ENCODE assay signal across 23 mouse cellular contexts in the genomic region with DNA sequence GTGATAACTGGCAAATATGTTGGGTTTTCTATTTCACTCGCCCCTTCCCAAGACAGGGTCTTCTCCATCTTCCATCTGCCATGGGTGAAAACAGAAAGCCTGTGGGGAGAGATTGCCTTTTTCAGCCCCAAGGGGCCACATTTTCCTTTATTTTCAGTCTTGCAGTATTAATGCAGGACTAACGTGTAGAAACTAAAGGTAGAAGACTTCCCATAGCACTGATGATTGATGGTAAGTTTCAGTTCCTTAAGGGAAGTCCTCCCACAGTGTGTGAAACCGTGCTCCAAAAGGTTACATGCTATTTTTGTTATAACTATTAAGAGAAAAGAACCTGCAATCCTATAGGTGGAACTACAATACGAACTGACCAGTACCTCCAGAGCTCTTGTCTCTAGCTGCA.
DNase-seq lines count a peak whose midpoint lies in the region; ATAC-seq and TF ChIP-seq lines count a peak whose summit lies in the region.
"Had no signal": no experiment of that assay in that cellular context is flagged by ENCODE, and none has a peak within 500 bp of the region (broad histone marks: within the 10 kb centered on the region; RNA-seq: fewer than 3 reads in every experiment).

No protein-coding gene starts in this region.

- H3K27me3 ChIP-seq in CH12.LX (replicated peaks), result no peaks in the 10 kb centered on the region
- H3K27me3 ChIP-seq in splenic B cell, adult 2 months (ENCODE audit: control insufficient read depth, insufficient read depth, low read length, poor library complexity, severe bottlenecking), result no peaks in the 10 kb centered on the region
- H3K27me3 ChIP-seq in kidney, adult 2 months (replicated peaks; ENCODE audit: control insufficient read depth, insufficient read depth, low read length), result no peaks in the 10 kb centered on the region
- H3K27me3 ChIP-seq in forebrain, embryonic 12.5 days, result no peaks in the 10 kb centered on the region
- H3K27me3 ChIP-seq: embryonic facial prominence, embryonic 12.5 days; forebrain, embryonic 15.5 days had no signal

- no peak; the same call in 1 of the 2 replicates for TF ChIP-seq RAD21 in CH12.LX (IDR thresholded peaks at IDR 0.05; ENCODE audit: low read depth, low read length)

- TF ChIP-seq EP300 in CH12.LX (IDR thresholded peaks at IDR 0.05; ENCODE audit: low read length), result peak; percentile 94

- no peak for TF ChIP-seq POLR2A in CH12.LX (IDR thresholded peaks at IDR 0.05; ENCODE audit: low read depth, low read length)
- TF ChIP-seq POLR2A in kidney, adult 2 months (IDR thresholded peaks at IDR 0.05; ENCODE audit: low read depth, low read length), result no peak

- dilution Hi-C loops in CH12.LX (cut with MboI; ENCODE audit: extremely low pct_ligation_motif_present, extremely low pct_unique_long_range_greater_than_20kb, low sequenced_read_pairs), result no loop called here

- TF ChIP-seq CTCF in CH12.LX (conservative IDR thresholded peaks at IDR 0.05 in 1 of 2, IDR thresholded peaks at IDR 0.05 in 1 of 2; ENCODE audit: low read depth in 2 of 2, low read length in 2 of 2), result no peak
- no peak for TF ChIP-seq CTCF in kidney, adult 2 months (conservative IDR thresholded peaks at IDR 0.05; ENCODE audit: insufficient read depth, insufficient read length, low read depth, low read length)

- no peaks in the 10 kb centered on the region for H3K36me3 ChIP-seq in CH12.LX (replicated peaks in 1 of 2; ENCODE audit: control insufficient read depth in 1 of 2, insufficient read depth in 1 of 2, low read length in 1 of 2)
- no peaks in the 10 kb centered on the region for H3K36me3 ChIP-seq in splenic B cell, adult 2 months (ENCODE audit: control insufficient read depth, insufficient read depth, low read length, poor library complexity, severe bottlenecking)
- H3K36me3 ChIP-seq in kidney, adult 2 months (ENCODE audit: control insufficient read depth, insufficient read depth, low read length), result no peaks in the 10 kb centered on the region
- H3K36me3 ChIP-seq in forebrain, embryonic 12.5 days (replicated peaks), result no peaks in the 10 kb centered on the region
- H3K36me3 ChIP-seq: embryonic facial prominence, embryonic 10.5 days; embryonic facial prominence, embryonic 12.5 days; forebrain, embryonic 15.5 days had no signal

- 73% methylated on average over 4 of the region's 4 CpGs for WGBS in kidney, adult 2 months
- 87% methylated on average over 4 of the region's 4 CpGs for WGBS in forebrain, embryonic 12.5 days

- ATAC-seq in granulocyte monocyte progenitor cell, adult 5-6 weeks (replicated peaks; ENCODE audit: poor library complexity, severe bottlenecking), result peak; percentile 94
- peak; percentile 69 for ATAC-seq in megakaryocyte progenitor cell, adult 5-6 weeks (replicated peaks; ENCODE audit: poor library complexity)
- ATAC-seq in forebrain, embryonic 12.5 days (ENCODE audit: low FRiP score), result no peak
- ATAC-seq: CD4-positive, CD25-positive, alpha-beta regulatory T cell, adult 4 months; forebrain, embryonic 15.5 days; forebrain, postnatal 0 days had no signal

- DNase-seq in CH12.LX (ENCODE audit: extremely low read depth), result no peak
- DNase-seq in splenic B cell, adult 2 months (ENCODE audit: low read depth, low spot score), result peak; percentile 35
- no peak for DNase-seq in kidney, adult 2 months
- no peak for DNase-seq in heart, postnatal 14 days
- no peak for DNase-seq in gastrocnemius, postnatal 14 days
- DNase-seq: adrenal gland, adult 2 months; adrenal gland, postnatal 10 days; adrenal gland, postnatal 25 days; B cell, adult 2 months; cerebellum, adult 11 months; cerebellum, adult 18-20 months; cerebellum, adult 8-10 months; cerebellum, adult 9-11 months; cerebellum, postnatal 14 days; cerebellum, postnatal 36 days; forebrain, postnatal 0 days had no signal

- H3K4me1 ChIP-seq in CH12.LX (ENCODE audit: control insufficient read depth in 1 of 2, insufficient read depth in 2 of 2), result peaks cover 8 to 16% of the 10 kb centered on the region in 2 experiments
- no peaks in the 10 kb centered on the region for H3K4me1 ChIP-seq in kidney, adult 2 months (ENCODE audit: control insufficient read depth, insufficient read depth, low read length)
- no peaks in the 10 kb centered on the region for H3K4me1 ChIP-seq in forebrain, embryonic 12.5 days
- H3K4me1 ChIP-seq: embryonic facial prominence, embryonic 10.5 days; embryonic facial prominence, embryonic 12.5 days; forebrain, embryonic 15.5 days had no signal

- H3K79me2 ChIP-seq in CH12.LX (replicated peaks; ENCODE audit: control insufficient read depth, extremely low read depth, insufficient read depth, poor library complexity, severe bottlenecking), result no peaks in the 10 kb centered on the region

- 0 out of 2 replicates have a peak overlapping the region, but pooled peaks have one; percentile 24 for H3K4me2 ChIP-seq in CH12.LX (ENCODE audit: insufficient read depth, low read depth, poor library complexity, severe bottlenecking)
- H3K4me2 ChIP-seq in forebrain, embryonic 12.5 days, result no peak overlapping the region
- H3K4me2 ChIP-seq: embryonic facial prominence, embryonic 12.5 days; forebrain, embryonic 15.5 days had no signal

- intact Hi-C loops in heart, postnatal 14 days (cut with DNase I), result no loop called here
- intact Hi-C loops in gastrocnemius, postnatal 14 days (cut with DNase I; ENCODE audit: low total_unique reads), result no loop called here

- in situ Hi-C loops in CH12.LX (cut with MboI; ENCODE audit: low pct_ligation_motif_present, low pct_unique_long_range_greater_than_20kb, low sequenced_read_pairs), result no loop called here

- no peak overlapping the region for H3K4me3 ChIP-seq in CH12.LX (replicated peaks in 1 of 3; ENCODE audit: low read depth in 2 of 3, low read length in 2 of 3, poor library complexity in 1 of 3)
- no peak overlapping the region for H3K4me3 ChIP-seq in kidney, adult 2 months (ENCODE audit: insufficient read depth, low read depth, low read length)
- H3K4me3 ChIP-seq in forebrain, embryonic 12.5 days (replicated peaks), result no peak overlapping the region
- H3K4me3 ChIP-seq: embryonic facial prominence, embryonic 10.5 days; embryonic facial prominence, embryonic 12.5 days; forebrain, embryonic 15.5 days had no signal

- H3K9ac ChIP-seq in CH12.LX (ENCODE audit: insufficient read depth, low read depth), result no peak overlapping the region
- H3K9ac ChIP-seq in forebrain, embryonic 12.5 days, result no peak overlapping the region
- H3K9ac ChIP-seq: embryonic facial prominence, embryonic 12.5 days; forebrain, embryonic 15.5 days; forebrain, postnatal 0 days had no signal

- H3K27ac ChIP-seq in CH12.LX (ENCODE audit: insufficient read depth, low read depth), result no peak overlapping the region
- no peak overlapping the region for H3K27ac ChIP-seq in kidney, adult 2 months (ENCODE audit: insufficient read depth, low read depth, low read length)
- no peak overlapping the region for H3K27ac ChIP-seq in forebrain, embryonic 12.5 days
- H3K27ac ChIP-seq: embryonic facial prominence, embryonic 10.5 days; embryonic facial prominence, embryonic 12.5 days; forebrain, embryonic 15.5 days had no signal

- peaks cover 4% of the 10 kb centered on the region for H3K9me3 ChIP-seq in CH12.LX (replicated peaks; ENCODE audit: low read length)
- H3K9me3 ChIP-seq in forebrain, embryonic 12.5 days, result no peaks in the 10 kb centered on the region
- H3K9me3 ChIP-seq: embryonic facial prominence, embryonic 10.5 days; embryonic facial prominence, embryonic 12.5 days; forebrain, embryonic 15.5 days had no signal

TF ChIP-seq in CH12.LX, 34 proteins besides CTCF, POLR2A, EP300 and RAD21:
- TF ChIP-seq MAZ (IDR thresholded peaks at IDR 0.05; ENCODE audit: low read depth, low read length) (no peak), BHLHE40 (IDR thresholded peaks at IDR 0.05; ENCODE audit: low read depth, low read length) (peak; percentile 82), UBTF (IDR thresholded peaks at IDR 0.05; ENCODE audit: low read depth, low read length) (no peak), ZC3H11A (IDR thresholded peaks at IDR 0.05; ENCODE audit: low read depth, low read length) (no peak), RCOR1 (conservative IDR thresholded peaks at IDR 0.05; ENCODE audit: low read depth, low read length) (peak; percentile 92), TBP (conservative IDR thresholded peaks at IDR 0.05; ENCODE audit: low read depth, low read length) (no peak), CHD2 (IDR thresholded peaks at IDR 0.05; ENCODE audit: low read length) (no peak), ZKSCAN1 (IDR thresholded peaks at IDR 0.05; ENCODE audit: borderline replicate concordance, low read depth, low read length) (no peak), KAT2A (IDR thresholded peaks at IDR 0.05; ENCODE audit: insufficient replicate concordance, low read length) (no peak), HCFC1 (IDR thresholded peaks at IDR 0.05; ENCODE audit: low read depth, low read length) (no peak), ETS1 (conservative IDR thresholded peaks at IDR 0.05; ENCODE audit: low read depth, low read length) (peak; percentile 77), IRF4 (IDR thresholded peaks at IDR 0.05; ENCODE audit: low read depth, low read length) (peak; percentile 94), TCF12 (IDR thresholded peaks at IDR 0.05; ENCODE audit: low read depth, low read length) (0 out of 2 replicates have a peak, but pooled peaks have one; percentile 53), NELFE (IDR thresholded peaks at IDR 0.05; ENCODE audit: low read depth, low read length) (no peak), SMC3 (IDR thresholded peaks at IDR 0.05; ENCODE audit: low read depth, low read length) (no peak), MAX (IDR thresholded peaks at IDR 0.05; ENCODE audit: low read length) (peak; percentile 48; the same call in 1 of the 2 replicates), MEF2A (IDR thresholded peaks at IDR 0.05; ENCODE audit: borderline replicate concordance, low read depth, low read length) (peak; percentile 91), MYC (IDR thresholded peaks at IDR 0.05; ENCODE audit: low read depth, low read length) (0 out of 2 replicates have a peak, but pooled peaks have one; percentile 25), JUND (conservative IDR thresholded peaks at IDR 0.05; ENCODE audit: low read depth, low read length) (peak; percentile 49; the same call in 1 of the 2 replicates), NRF1 (IDR thresholded peaks at IDR 0.05; ENCODE audit: low read depth, low read length) (no peak)
